Mouse (Mus musculus) testis, postnatal 10 days (tissue): ENCODE results near the gene Plac8.
A peak's percentile ranks its signal among the peaks of the same experiment; 100 is the strongest.

Source experiments
- DNase-seq: peaks from one replicate; pipeline ENCODE4 v3.0.0; 2021; ENCODE audit warnings: low spot score

Gene Plac8

DNA sequence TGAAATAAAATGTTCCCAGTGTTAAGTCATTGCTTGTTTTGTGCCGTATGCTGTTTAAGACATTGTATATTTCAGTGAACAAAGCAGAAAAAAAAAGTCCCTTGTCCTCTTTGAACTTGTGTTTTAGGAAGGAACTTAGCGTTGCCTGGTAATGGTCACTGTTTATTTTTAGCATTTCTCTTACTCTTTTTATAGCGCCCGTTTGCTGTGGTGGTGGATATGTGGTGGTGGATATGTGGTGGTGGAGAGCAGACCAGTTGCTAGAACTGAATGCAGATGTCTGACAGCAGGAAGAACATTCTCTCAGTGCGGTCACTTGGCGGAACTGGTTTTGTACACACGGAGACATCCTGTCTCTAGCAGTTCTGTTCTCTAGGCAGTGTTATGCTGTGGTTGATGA, 45.9 kb downstream of the Plac8 start:
- no peak for DNase-seq

DNA sequence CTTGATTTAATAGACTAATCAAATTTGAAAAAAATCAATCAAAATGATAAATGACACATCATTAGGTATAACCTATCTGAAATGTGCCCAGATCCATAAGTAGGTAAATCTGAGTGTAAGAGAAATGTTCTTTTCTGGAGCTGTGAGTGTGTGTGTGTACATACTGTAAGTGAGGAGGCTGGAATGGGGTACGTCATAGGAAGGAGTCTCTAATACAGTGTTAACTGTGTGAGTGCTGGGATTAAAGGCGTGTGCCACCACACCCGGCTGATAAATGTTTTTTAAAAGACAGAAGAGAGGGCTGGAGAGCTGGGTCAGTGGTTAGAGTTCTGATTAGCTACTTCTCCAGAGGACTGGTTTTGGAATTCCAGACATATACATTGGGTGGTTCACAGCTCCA, 46.4 kb downstream of the Plac8 start:
- DNase-seq: no peak

DNA sequence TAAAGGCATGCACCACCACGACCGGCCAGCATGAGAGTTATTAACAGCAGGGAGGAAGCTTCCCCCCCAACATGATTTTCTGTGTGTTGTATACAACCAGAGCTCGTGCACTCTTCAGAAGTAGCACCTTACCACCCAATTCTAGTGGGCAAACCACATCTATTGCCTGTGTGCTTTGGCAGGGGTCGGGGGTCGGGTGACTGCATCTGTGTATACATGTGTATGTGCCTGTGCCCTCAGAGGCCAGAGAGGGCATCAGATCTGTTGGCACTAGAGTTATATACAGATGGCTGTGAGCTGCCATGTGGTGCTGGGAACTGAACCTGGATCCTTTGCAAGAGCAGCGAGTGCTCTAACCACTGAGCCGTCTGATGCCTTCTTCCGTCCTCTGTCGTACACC, 47.1 kb downstream of the Plac8 start:
- no peak for DNase-seq

DNA sequence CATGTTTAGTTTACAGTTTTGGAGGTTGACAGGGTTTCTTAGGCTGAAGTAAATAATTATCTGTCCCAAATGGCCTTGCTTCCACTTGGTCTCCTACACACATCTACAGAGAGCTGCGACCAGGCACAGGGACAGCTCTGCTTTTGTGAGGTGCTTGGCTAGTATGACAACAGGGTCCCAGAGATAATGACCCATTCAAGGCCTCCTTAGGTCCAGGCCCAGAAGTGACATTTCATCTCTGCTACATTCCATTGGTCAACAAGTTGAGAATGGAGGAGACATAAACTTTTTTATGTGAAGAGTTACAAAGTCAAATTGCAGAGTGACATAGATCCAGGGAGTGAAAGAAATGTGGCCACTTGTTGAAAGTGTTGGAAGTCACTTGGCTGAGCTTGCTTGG, 48.7 kb downstream of the Plac8 start:
- no peak for DNase-seq

DNA sequence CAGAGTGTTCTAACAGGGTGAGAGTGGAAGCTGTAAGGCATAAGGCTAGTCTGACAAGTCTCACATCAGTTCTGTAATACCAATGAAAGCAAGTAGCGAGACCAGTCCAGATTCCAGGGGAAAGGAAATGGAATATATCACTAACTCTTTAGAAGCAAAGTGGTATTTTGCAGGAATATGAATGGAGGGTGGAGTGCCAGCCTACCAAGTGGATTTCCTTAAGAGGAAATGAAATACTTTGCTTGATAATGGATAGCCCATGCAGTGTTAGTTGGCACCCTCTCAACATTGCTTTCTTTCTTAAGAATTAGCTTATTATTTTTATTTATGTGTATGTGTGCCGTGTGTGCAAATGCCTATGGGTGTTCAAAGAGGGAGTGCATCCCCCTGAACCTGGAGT, 51.8 kb downstream of the Plac8 start:
- no peak for DNase-seq

DNA sequence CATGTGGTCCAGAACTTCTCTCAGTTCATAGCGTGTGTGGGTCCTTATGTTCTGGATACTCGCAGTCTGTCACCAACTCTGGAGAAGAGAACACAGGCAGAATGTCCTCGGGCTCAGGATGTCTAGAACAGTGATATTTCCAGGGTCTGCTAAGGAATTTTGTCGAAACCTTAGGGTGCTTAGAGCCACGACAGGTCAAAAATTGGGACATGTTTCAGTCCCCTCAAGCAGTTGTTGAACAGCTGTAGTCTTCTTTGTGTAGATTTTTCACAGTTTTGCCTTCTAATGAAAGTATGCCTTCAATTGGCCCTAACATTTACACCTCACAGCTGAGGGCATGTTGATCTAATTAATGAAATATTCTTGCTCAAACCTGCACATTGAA, 53.0 kb downstream of the Plac8 start:
- no peak for DNase-seq

DNA sequence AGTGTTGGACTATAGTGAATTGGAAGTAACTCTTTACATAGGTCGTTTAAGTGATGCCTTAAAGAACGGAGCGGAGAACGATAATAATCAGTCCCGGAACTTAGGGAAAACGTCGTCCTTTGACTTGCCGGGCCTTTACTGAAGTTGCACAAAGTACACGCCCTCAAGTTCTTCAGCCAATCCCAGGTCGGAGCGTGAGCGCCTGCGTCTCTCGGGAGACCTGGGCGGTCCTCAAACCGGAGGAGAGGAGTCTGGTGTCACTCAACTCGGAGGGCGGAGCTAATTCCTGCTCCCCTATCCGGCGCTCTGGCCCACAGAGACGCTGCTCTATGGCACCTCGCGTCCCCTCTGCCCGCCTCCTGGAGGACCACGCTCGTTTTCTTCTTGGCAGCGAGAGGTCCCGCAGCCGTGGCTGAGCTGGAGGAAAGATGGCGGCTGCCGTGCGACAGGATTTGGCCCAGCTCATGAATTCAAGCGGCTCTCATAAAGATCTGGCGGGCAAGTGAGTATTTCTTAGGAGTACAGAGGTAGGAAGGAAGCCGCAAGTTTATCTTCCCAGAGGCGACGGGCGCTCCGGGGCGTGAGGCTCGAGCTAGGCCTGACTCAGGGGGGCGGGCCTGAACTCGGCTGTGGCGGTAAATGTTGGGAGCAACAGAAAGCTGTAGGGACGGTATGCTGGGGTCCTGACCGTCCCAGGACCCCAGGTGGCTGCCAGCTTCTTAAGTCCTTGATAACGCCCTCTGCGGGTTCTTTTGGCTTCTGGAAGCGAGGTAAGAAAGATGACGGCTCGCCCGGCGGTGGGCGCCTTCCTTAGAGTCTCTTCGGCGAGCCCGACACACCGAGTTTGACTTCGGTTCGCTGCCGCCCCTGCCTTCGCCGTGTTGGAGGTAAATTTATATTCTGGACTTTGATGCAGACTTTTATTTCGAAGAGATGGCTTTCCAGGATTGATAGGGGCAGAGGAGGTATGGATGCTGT, 53.7 kb downstream of the Plac8 start, which contains the start of gene Cops4:
TSS of gene Cops4 (plus strand) at position 261 of the 978 bp plus-strand sequence.
- DNase-seq: peak; percentile 96

DNA sequence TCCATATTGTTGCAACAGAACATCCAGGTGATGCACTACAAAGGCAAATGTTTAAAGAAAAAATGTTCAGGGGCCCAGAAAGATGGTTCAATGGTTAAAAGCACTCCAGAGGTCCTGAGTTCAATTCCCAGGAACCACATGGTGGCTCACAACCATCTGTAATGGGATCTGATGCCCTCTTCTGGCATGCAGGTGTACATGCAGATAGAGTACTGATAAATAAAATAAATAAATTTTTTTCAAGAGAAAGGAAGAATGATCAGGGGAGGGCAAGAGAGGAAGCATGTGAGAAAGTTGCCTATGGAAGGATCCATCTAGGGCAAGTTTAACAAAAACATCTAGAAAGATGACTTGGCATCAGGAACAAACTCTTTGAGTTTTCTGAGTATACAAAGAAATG, 59.5 kb downstream of the Plac8 start:
- DNase-seq: no peak

DNA sequence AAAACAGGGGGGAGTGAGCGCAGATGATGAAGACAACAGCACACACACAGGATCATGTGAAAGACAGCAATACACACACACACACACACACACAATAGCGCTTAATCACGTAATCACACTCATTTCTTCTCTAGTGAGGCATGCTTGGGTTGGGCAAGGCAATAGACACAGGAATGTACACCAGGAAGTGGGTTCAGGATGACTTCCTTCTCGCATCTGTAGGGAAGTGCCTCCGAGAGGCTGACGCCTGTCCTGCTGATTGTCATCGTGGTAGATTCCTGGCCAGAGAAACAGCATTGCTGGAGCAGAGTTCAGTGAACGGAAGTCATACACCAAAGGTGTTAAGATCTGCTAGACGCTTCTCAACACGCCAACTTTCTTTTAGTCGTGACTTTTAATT, 62.8 kb downstream of the Plac8 start:
- DNase-seq: no peak
